Mouse (Mus musculus) kidney, postnatal 25 days (tissue): ENCODE measurements around the gene Tmem167b.
A peak's percentile ranks its signal among the peaks of the same experiment; 100 is the strongest.
"Not testable (repeated sequence)": the region's sequence is repeated elsewhere in the genome, so short reads cannot be mapped to it uniquely, and the experiment has no call there.

ENCODE experiments used
- DNase-seq, 2 experiments: peaks; one replicate each; pipeline ENCODE4 v3.0.0; 2021; ENCODE audit warnings: mixed read lengths in 2 of 2

Tmem167b gene

DNA sequence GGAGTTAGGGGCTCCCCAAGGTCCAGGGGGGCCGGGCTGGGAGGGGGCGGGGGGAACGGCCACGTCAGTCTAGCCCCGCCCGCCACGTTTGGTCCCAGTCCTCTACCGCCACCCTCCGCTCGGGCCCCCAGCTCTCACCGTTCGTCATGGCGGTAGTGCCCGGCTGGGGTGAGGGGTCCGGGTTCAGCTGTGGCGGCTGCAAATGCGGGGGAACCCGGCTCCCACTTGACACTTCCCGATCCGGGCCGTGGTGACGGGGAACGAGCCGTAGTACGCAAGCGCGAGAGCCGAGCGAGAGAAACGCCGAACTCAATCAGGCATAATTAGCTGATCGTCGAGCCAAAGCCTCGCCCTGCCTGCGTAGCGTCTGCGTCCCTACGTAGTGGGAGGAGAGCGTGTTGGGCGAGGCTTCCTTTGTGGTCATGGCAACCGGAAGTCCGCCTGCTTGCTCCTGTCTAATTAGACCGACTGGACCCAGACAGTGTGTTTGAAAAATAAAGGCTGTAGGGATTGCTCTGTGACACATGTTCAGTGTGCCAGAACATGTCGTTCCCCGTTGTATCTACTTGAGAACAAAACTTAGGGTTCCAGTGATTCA, at the start of gene Tmem167b:
Gene Tmem167b (minus strand): TSS at position 334 of the 598 bp plus-strand sequence.
- DNase-seq = peak; percentile 97 to 99

- no peak for DNase-seq
Measured at GRCm38 (mm10) chr3:108608906-108609305, 46.6 kb upstream of the Tmem167b start.

GRCm38 (mm10) chr3:108591530-108592522, 29.6 kb upstream of the Tmem167b start:
- no peak for DNase-seq

DNA sequence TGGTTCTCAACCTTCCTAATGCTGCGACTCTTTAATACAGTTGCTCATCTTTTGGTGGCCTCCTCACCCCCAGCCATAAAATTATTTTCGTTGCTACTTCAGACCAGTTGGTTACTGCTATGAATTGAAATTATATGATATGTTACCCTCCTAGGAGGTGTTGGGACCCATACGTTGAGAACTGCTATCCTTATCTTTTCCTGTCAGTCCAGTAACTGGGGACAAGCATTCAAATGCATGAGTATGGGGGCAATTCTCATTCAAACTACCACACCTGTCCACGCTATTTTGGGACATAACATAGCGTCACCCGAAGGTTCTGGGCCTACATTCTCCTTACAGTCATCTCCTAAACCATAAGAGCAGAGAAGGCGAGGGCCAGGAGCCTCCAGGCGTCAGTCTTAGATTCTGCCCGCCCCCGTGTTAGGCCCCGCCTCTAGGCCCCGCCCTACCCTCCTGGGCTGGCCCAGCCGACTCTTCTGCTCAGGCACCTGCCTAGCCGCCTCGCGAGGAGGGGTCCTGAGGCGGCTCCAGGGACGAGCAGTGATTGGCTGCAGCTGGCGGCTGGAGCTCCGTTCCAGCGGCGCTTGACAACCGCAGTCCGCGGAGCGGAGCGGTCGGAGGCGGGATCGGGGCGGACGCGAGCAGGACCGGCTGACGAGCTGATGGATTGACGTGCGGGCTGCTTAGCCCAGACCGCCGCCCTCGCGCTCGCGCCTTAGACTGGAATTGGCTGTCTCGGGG, 28.7 kb upstream of the Tmem167b start, which contains the start of gene Wdr47:
Gene Wdr47 (plus strand): TSS at position 494 of the 744 bp plus-strand sequence.
- peak; percentile 97 to 99 for DNase-seq

GRCm38 (mm10) chr3:108588446-108588845, 26.2 kb upstream of the Tmem167b start:
- no peak for DNase-seq

GRCm38 (mm10) chr3:108584580-108584979, 22.3 kb upstream of the Tmem167b start:
- no peak for DNase-seq

DNA sequence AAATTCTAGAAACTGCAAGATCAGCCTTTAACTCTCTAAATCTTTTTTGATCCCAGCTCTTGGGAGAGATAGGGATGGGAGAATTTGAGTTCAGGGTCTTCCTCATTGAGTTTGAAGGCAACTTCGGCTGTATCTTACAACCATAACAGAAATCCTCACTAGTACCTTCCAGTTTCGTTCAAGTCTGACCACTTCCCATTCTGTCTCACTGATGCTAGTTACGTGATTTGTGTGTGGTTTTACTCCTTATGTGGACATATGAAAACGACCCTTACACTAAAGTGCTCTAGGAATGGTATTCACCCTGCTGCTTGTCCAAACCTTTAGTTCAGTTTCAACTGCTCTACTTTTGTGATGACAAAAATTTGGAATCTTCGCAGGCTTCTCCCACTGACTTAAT, 11.8 kb upstream of the Tmem167b start:
- DNase-seq = no peak

- DNase-seq = no peak
Measured at GRCm38 (mm10) chr3:108572309-108573010, 10.2 kb upstream of the Tmem167b start.

DNA sequence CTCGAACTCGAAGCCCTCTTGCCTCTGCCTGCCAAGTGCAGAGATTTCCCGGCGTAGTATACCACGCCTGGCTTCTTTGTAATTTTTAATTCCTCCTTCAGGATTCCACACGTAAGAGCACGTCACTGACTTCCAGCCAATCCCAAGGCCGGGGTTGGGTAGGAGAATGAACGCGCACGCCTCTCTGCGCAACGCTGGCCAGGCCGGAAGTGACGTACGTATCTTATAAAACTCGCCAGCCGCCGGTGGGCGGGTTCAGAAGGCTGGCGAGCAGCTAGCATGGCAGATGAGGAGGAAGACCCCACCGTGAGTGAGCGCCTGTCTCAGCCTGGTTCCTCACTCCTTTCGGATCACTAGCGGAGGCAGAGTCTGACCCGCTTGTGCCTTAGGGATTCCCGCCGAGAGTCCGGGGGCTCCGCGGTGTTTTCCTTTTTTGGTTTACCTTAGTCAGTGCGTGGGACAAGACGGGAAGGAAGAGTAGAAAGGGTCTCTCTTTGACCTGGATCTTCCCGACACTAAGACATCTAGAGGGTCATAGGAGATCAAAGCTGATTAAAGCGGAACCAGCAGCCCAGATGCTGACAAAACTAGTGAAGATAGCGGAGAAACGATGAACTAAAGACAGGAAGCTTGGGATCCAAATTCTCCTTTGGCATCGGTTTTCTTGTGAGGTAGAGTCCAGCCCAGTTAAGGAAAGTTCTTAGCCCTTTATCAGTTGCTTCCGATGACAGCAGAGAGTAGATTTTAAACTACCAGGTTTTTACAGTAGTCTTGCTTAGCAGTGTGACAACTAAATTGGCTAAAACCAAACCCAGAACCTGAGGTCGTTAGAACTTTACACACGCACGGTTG, 9.4 kb upstream of the Tmem167b start, which contains the start of gene Taf13:
Gene Taf13 (plus strand): TSS at position 256 of the 852 bp plus-strand sequence.
- DNase-seq = peak; percentile 97 to 98

DNA sequence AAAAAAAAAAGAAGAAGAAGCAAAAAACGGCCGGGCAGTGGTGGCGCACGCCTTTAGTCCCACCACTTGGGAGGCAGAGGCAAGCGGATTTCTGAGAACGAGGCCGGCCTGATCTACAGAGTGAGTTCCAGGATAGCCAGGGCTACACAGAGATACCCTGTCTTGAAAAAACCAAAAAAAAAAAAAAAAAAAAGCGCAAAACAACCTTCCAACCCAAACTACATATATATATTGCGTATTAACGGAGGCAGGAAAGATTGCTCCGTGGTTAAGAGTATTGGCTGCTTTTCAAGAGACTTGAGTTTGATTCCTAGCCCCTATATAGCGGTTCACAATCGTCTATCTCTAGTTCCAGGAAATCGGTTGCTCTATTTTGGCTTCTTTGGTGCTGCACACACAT, 8.5 kb upstream of the Tmem167b start:
- no peak for DNase-seq

DNA sequence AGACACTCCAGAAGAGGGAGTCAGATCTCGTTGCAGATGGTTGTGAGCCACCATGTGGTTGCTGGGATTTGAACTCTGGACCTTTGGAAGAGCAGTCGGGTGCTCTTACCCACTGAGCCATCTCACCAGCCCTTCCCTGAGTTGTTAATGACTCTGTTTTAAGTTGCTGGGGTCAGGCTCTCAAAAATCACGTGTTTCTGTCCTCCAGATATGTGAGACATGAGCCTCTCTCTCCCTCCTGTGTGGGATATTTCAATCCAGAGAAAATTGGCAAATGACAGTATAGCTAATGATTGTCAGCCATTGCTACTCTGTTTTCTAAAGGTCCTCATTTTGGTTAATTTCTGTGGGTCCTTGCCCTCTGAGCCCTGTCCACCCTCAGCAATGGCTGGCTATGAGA, 7.4 kb upstream of the Tmem167b start:
- not testable (repeated sequence) for DNase-seq

DNA sequence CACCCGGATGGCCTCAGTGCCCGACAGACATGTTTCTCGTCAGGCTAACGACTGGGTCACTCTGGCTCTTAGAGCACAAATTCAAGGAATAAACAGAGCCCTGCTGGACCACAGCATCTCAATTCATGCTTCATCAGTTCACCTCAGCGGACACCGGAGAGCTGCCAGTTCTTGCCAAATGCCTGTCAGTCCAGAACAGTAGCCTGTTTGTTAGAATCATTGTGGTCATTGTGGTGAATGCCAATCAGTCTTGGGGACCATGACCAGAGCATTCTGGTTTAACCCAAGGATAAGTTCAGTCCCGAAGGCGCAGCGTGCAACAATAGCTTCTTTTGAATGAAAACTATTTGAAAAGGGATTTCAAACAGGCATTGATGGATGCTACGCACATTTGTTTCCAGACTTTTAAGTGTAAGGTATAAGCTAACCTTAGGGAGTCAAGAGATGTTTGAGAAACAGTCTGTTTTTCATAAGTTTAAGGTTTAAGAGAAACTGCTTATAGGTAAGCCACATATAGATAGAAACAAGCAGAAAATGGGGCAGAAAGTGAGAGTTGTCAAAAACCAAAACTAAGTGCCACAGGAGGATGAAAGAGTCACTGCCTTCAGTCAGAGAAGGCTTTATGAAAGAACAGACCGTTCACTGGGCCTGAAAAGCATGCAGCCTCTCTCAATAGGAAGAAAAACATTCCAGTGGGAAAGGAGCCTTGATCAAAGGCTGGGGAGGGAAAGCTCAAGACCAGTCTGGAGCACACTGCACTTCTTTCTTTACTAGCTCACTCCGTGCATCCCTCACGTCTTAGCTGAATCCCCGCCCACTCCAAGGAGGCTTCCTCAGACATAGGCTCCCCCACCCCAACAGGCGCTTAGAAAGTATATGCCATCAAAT, 6.0 kb upstream of the Tmem167b start:
- DNase-seq = no peak

DNA sequence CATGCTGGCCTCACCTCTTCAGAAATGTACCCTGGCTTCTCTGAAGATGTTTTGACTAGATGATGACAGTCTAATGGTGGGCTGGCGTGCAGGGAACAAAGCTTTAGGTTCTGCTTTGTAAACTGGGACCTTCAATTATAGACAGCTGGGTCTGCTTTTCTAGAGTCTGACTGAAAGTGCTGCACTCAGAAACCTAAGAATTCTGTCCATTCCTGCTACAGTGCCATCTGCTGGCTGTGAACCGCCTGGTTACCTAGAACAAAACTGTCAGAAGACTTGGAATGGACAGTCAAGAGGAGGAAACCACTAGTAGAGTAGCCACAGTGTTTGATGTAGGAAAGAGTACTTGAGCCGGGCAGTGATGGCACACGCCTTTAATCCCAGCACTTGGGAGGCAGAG, 1.0 kb upstream of the Tmem167b start:
- DNase-seq = peak; percentile 87 to 93

GRCm38 (mm10) chr3:108562777-108563271, 558 bp upstream of the Tmem167b start:
- DNase-seq = peak in 1 of 2 experiments; percentile 49

GRCm38 (mm10) chr3:108557888-108558287, 4.4 kb downstream of the Tmem167b start:
- DNase-seq = no peak

GRCm38 (mm10) chr3:108554587-108555312, 7.5 kb downstream of the Tmem167b start:
- peak; percentile 96 for DNase-seq

- peak; percentile 24 to 63 for DNase-seq
Measured at GRCm38 (mm10) chr3:108554111-108554561, 8.1 kb downstream of the Tmem167b start.

DNA sequence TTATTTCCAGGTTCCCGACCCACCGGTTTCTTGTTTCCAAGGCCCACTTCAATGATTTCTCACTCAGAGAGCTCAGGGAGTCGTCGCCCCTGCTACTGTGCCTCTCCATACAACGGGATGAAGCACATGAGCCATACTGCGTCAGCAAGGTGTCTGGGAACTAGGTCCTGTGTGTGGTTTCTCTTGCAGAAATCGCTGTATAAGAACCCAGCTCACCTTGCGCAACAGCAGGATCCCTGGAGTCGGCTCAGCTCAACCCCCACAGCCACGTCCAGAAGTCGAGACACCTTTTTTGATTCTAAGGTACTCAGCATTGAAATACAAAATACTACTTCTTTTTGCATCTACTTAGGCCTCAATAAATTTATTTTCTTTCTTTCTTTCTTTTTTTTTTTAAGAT, 20.0 kb downstream of the Tmem167b start:
- DNase-seq = no peak

- peak; percentile 87 to 91 for DNase-seq
Measured at GRCm38 (mm10) chr3:108537303-108537702, 25.0 kb downstream of the Tmem167b start.
